Mouse (Mus musculus) adrenal gland (tissue): ENCODE data around the gene Lin7c.
"Not testable (repeated sequence)": the region's sequence is repeated elsewhere in the genome, so short reads cannot be mapped to it uniquely, and the experiment has no call there.

Source experiments
- intact Hi-C: fragments of 180-260 bp; cut with DNase I; formaldehyde crosslinking; loops from one replicate; pipeline ENCODE4 v1.15.1; 2025
- long read RNA-seq, 2 experiments: library from polyadenylated mRNA; unstranded; transcript quantifications; one replicate each; pipeline ENCODE4 v2.0.0; 2020; ENCODE audit warnings: borderline replicate concordance in 1 of 2; ENCODE audit not compliant: insufficient replicate concordance in 1 of 2

The Lin7c gene
- long read RNA-seq, experiment 1, full-length matches to known transcripts = 17 of 28 reads
- long read RNA-seq, experiment 1, partial matches to known transcripts = 2 of 28 reads
- long read RNA-seq, experiment 1, other reads (novel, unspliced or antisense) = 9 of 28 reads
- long read RNA-seq, experiment 2, full-length matches to known transcripts = 9 of 22 reads
- long read RNA-seq, experiment 2, partial matches to known transcripts = 5 of 22 reads
- long read RNA-seq, experiment 2, other reads (novel, unspliced or antisense) = 8 of 22 reads

- intact Hi-C loops = no loop called here
Measured at GRCm38 (mm10) chr2:109890597-109890996, at the start of gene Lin7c. Lin7c (plus strand) TSS chr2:109890853.

- intact Hi-C loops = no loop called here
Measured at GRCm38 (mm10) chr2:109846401-109846800, 44.3 kb upstream of the Lin7c start.

- intact Hi-C loops = no loop called here
Measured at GRCm38 (mm10) chr2:109848305-109848704, 42.3 kb upstream of the Lin7c start.

- intact Hi-C loops = no loop called here
Measured at GRCm38 (mm10) chr2:109848715-109849114, 41.9 kb upstream of the Lin7c start.

GRCm38 (mm10) chr2:109855601-109856000 is 35.1 kb upstream of the Lin7c start:
- intact Hi-C loops = no loop called here

- intact Hi-C loops = no loop called here
Measured at GRCm38 (mm10) chr2:109859671-109860070, 31.0 kb upstream of the Lin7c start.

- intact Hi-C loops = no loop called here
Measured at GRCm38 (mm10) chr2:109860832-109861231, 29.8 kb upstream of the Lin7c start.

GRCm38 (mm10) chr2:109879429-109879828 is 11.2 kb upstream of the Lin7c start:
- intact Hi-C loops = not testable (repeated sequence)

- intact Hi-C loops = no loop called here
Measured at GRCm38 (mm10) chr2:109881111-109881510, 9.5 kb upstream of the Lin7c start.

- intact Hi-C loops = no loop called here
Measured at GRCm38 (mm10) chr2:109881625-109882024, 9.0 kb upstream of the Lin7c start.

GRCm38 (mm10) chr2:109884106-109884505 is 6.5 kb upstream of the Lin7c start:
- intact Hi-C loops = no loop called here

- intact Hi-C loops = no loop called here
Measured at GRCm38 (mm10) chr2:109884507-109884906, 6.1 kb upstream of the Lin7c start.

- intact Hi-C loops = no loop called here
Measured at GRCm38 (mm10) chr2:109890068-109890467, 585 bp upstream of the Lin7c start.

GRCm38 (mm10) chr2:109891031-109891430 is 378 bp downstream of the Lin7c start:
- intact Hi-C loops = no loop called here

- intact Hi-C loops = no loop called here
Measured at GRCm38 (mm10) chr2:109891471-109891870, 818 bp downstream of the Lin7c start.

- intact Hi-C loops = no loop called here
Measured at GRCm38 (mm10) chr2:109896311-109896710, 5.7 kb downstream of the Lin7c start.

- intact Hi-C loops = loop anchor here (5.0 kb wide), 3 partner anchors 114 to 664 kb away; partner anchors contain the start of gene Ccdc34
Measured at GRCm38 (mm10) chr2:109902869-109903268, 12.2 kb downstream of the Lin7c start.

GRCm38 (mm10) chr2:109904171-109904821 is 13.6 kb downstream of the Lin7c start:
- intact Hi-C loops = loop anchor here (2.0 to 5.0 kb wide), 4 partner anchors 113 to 663 kb away; partner anchors contain the start of gene Ccdc34

- intact Hi-C loops = no loop called here
Measured at GRCm38 (mm10) chr2:109909122-109909521, 18.5 kb downstream of the Lin7c start.

- intact Hi-C loops = no loop called here
Measured at GRCm38 (mm10) chr2:109912216-109912615, 21.6 kb downstream of the Lin7c start.

GRCm38 (mm10) chr2:109912766-109913165 is 22.1 kb downstream of the Lin7c start:
- intact Hi-C loops = no loop called here

GRCm38 (mm10) chr2:109913241-109913640 is 22.6 kb downstream of the Lin7c start:
- intact Hi-C loops = no loop called here

GRCm38 (mm10) chr2:109914601-109915000 is 23.9 kb downstream of the Lin7c start:
- intact Hi-C loops = no loop called here
